Mouse (Mus musculus): ENCODE measurements around the gene Dpep2nb. TPM values are rescaled to one million over a fixed set of nuclear protein-coding genes. Genes with fewer than 3 reads are reported as not detected.
A peak's percentile ranks its signal among the peaks of the same experiment; 100 is the strongest.

Dpep2nb gene
- total RNA-seq, 2 experiments from 2014 or later, result not detected

- peak; percentile 64 for DNase-seq
These were observed 46.4 kb downstream of the Dpep2nb start for GRCm38 (mm10) chr8:105959350-105959749.

GRCm38 (mm10) chr8:105957813-105958212, 48.0 kb downstream of the Dpep2nb start:
- peak; percentile 65 for DNase-seq

GRCm38 (mm10) chr8:105956556-105956955, 49.2 kb downstream of the Dpep2nb start:
- peak; percentile 53 for DNase-seq

- peak; percentile 75 for DNase-seq
These were observed 54.6 kb downstream of the Dpep2nb start for GRCm38 (mm10) chr8:105951057-105951659.

GRCm38 (mm10) chr8:105949350-105949749, 56.4 kb downstream of the Dpep2nb start:
- peak; percentile 86 for DNase-seq

Small RNA genes within 50 kb of the gene (microRNA-seq; reads per million reads assigned to microRNA genes)
- 0.69 to 0.82 reads per million in 2 experiments for gene Mir7074

Other genes with a start within 250 kb of the Dpep2nb start
- 1 to 10 TPM; 4.6 to 4.9 TPM for gene Gfod2, start 247.3 kb downstream of the Dpep2nb start, total RNA-seq (2021)
- gene Ranbp10, start 178.6 kb downstream of the Dpep2nb start, total RNA-seq (2021), result 10 to 100 TPM; 22.3 to 23.1 TPM
- not detected for gene Tsnaxip1, start 178.2 kb downstream of the Dpep2nb start, total RNA-seq (2021)
- 10 to 100 TPM; 16.8 to 18.4 TPM for gene Cenpt, start 152.7 kb downstream of the Dpep2nb start, total RNA-seq (2021)
- gene Thap11, start 150.8 kb downstream of the Dpep2nb start, total RNA-seq (2021), result 10 to 100 TPM; 26.4 to 29.3 TPM
- gene Nutf2, start 145.4 kb downstream of the Dpep2nb start, total RNA-seq (2021), result 10 to 100 TPM; 44.7 to 45.7 TPM
- 10 to 100 TPM; 34.0 to 34.8 TPM for gene Edc4, start 125.1 kb downstream of the Dpep2nb start, total RNA-seq (2021)
- not detected for gene Nrn1l, start 112.4 kb downstream of the Dpep2nb start, total RNA-seq (2021)
- gene Pskh1, start 105.5 kb downstream of the Dpep2nb start, total RNA-seq (2021), result 10 to 100 TPM; 21.7 to 24.3 TPM
- under 1 TPM in 1 of 2 experiments, not detected in 1; 0.32 TPM for gene Ctrl, start 72.1 kb downstream of the Dpep2nb start, total RNA-seq (2021)
- 10 to 100 TPM; 85.4 to 94.0 TPM for gene Psmb10, start 67.5 kb downstream of the Dpep2nb start, total RNA-seq (2021)
- 1 to 10 TPM; 1.4 to 1.7 TPM for gene Lcat, start 62.6 kb downstream of the Dpep2nb start, total RNA-seq (2021)
- 10 to 100 TPM; 62.4 to 65.8 TPM for gene Slc12a4, start 39.9 kb downstream of the Dpep2nb start, total RNA-seq (2021)
- not detected for gene Dpep3, start 26.5 kb downstream of the Dpep2nb start, total RNA-seq (2021)
- 10 to 100 TPM in 1 of 2 experiments, 1 to 10 TPM in 1; 9.8 to 10.2 TPM for gene Dus2, start 14.6 kb downstream of the Dpep2nb start, total RNA-seq (2021)
- gene Ddx28, start 5.9 kb upstream of the Dpep2nb start, total RNA-seq (2021), result 1 to 10 TPM; 8.9 to 9.5 TPM
- gene Nfatc3, start 52.9 kb upstream of the Dpep2nb start, total RNA-seq (2021), result 10 to 100 TPM; 24.2 to 26.4 TPM
- under 1 TPM; 0.54 to 0.91 TPM for gene Esrp2, start 131.0 kb upstream of the Dpep2nb start, total RNA-seq (2021)
- 1 to 10 TPM; 4.2 to 4.9 TPM for gene Pla2g15, start 144.4 kb upstream of the Dpep2nb start, total RNA-seq (2021)
- gene Slc7a6, start 162.9 kb upstream of the Dpep2nb start, total RNA-seq (2021), result 10 to 100 TPM; 17.1 to 18.9 TPM
- 10 to 100 TPM; 17.0 to 17.1 TPM for gene Slc7a6os, start 205.0 kb upstream of the Dpep2nb start, total RNA-seq (2021)
- gene Prmt7, start 205.0 kb upstream of the Dpep2nb start, total RNA-seq (2021), result 10 to 100 TPM; 24.1 to 25.5 TPM